Mouse (Mus musculus): ENCODE results near the gene Rabep1.

The Rabep1 gene

DNA sequence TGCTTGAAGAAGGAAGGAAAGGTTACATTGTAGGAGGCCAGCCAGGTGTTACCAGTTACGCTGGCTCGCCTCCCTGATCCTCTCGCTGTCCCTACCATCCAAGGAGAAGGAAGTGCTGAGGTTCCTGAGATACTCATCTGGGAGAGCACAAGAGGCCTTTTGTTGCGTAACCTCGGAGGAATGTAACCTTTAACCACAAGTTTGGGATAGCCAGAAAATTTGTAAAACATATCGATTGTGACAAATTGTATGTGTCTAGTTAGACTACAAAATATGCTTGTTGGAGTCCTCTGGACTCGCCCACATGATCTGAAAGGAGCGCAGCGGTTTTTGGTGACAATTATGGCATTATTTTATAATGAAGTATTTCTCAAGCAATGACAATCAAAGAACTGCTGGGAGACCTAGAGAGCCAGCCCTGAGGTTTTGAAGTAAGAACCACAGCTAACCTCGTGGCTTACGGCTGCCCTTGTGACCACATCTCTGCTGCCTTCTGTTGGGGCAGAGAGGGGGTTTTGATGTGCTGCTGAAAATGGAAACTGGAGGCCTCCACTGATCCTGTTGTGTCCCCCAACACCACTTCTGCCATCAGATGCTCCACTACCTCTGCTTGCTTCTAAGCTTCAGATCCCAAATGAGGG is 15.5 kb upstream of the Rabep1 start:
- CTCF ChIA-PET: no interaction called here

DNA sequence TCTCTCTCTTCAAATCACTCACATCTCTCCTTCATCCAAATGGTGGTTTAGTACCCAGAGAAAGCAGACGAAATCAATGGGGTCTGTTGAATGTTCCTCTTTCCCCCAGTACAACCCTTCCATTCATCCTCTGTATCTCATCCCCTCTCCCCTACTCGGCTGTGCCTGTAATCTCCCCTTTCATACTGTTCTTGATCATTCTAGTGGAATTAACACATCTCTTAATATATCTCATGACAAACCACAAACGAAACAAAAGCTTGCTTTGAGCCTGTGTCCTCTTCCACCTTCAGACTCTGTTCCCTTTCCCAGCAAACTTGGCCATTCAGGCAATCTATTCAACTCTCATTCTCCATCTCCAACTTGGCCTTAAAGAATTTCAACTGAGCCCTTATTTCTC is 13.4 kb upstream of the Rabep1 start:
- CTCF ChIA-PET: no interaction called here

DNA sequence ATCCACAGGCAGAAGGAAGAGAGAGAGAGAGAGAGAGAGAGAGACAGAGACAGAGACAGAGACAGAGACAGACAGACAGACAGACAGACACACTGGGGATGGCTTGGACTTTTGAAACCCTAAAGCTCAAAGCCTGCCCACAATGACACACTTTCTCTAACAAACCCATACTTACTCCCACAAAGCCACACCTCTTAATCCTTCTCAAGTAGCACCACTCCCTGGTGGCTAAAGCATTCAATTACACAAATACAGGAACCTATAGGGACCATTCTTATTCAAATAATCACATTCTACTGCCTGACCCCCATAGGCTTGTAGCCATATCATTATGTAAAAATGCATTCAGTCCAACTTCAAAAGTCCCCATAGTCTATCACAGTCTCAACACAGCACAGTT is 11.2 kb upstream of the Rabep1 start:
- CTCF ChIA-PET: no interaction called here

DNA sequence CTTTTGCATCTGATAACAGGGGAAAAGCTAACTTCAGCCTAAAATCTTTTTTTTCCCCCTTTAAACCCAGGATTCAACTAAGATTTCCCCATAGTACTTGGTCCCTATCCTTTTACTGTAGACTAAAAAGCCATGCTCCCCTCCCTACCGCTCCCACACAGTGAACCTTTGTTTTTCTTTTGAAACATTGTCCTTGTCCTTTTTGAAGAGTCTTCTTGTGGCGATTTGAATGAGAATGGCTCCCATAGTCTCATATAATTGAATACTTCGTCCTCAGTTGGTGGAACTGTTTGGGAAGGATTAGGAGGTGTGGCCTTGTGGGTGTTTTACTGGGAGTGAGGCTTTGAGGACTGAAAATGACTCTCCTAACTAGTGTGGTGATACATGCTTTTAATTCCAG is 10.7 kb upstream of the Rabep1 start:
- CTCF ChIA-PET: no interaction called here

DNA sequence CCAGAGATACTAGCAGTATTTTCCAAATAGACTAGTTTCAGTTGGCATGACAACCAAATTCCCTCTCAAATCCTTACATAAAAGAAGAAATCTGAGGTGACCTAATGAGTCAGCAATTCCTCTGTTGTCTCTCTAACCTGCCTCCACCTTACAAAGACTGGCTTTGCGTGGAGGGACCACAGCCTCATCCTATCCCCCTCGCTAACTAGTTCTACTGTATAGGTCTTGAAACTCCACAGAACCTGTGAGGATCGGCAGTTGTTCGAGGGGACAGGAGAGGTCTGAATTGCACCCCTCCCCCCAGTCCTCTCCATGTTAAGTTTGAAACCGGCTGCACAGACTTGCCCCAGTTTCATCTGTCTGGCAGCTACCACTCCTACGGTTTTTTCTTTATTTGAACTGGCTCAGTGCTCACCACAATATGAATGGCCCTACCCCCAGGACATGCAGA is 9.2 kb upstream of the Rabep1 start:
- CTCF ChIA-PET: no interaction called here

DNA sequence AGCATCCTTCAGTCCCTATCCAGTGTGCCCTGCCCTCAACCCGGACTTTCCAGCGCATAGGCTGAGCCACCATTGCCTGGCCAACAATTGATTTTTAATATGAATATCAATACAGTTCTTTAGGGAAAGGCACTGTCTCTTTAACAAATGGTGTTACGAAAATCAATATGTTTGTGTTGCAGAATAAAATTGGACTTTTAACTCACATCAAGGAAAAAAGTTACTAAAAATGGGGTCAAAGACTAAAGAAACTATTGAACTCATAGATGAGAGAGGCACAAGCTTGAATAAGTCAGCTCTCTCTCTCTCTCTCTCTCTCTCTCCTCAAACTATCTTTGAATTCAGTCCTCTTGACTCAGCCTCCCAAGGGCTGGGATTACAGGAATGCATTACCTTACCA is 7.5 kb upstream of the Rabep1 start:
- CTCF ChIA-PET: no interaction called here

DNA sequence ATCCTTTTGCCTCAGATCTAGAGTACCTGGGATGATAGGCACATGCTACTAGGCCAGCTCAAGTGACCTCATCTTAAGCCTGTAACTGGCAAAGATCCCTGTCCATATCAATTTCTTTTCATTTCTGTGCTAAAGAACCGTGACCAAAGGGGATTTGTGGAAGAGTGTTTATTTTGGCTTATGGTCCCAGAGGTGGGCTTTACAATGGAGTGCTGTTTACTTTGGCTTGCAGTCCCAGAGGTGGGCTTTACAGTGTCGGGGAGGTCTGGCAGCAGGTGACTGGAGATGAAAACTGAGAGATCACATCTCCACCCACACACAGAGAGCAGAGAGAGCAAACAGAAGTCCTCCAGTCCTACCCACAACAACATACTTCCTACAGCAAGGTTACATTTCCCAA is 6.0 kb upstream of the Rabep1 start:
- CTCF ChIA-PET: no interaction called here

DNA sequence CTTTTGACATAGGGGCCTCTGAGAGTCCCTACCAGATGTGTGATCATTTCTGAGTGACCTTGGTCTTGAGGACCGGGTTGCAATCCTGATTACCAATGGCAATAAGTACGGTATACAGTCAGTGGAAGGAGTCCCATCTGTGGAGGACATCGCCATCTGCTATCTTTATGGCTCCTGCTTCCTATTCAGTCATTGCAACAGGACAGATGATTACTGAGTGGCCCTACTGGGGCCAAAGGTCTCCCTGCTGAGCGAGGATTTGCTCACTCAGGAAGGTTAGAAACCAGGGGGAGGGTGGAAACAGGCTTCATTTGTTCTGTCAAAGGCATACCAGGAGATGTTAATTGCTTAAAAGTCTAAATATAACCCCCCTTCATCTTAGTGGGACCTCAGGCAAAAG is 1.6 kb upstream of the Rabep1 start:
- CTCF ChIA-PET: no interaction called here

DNA sequence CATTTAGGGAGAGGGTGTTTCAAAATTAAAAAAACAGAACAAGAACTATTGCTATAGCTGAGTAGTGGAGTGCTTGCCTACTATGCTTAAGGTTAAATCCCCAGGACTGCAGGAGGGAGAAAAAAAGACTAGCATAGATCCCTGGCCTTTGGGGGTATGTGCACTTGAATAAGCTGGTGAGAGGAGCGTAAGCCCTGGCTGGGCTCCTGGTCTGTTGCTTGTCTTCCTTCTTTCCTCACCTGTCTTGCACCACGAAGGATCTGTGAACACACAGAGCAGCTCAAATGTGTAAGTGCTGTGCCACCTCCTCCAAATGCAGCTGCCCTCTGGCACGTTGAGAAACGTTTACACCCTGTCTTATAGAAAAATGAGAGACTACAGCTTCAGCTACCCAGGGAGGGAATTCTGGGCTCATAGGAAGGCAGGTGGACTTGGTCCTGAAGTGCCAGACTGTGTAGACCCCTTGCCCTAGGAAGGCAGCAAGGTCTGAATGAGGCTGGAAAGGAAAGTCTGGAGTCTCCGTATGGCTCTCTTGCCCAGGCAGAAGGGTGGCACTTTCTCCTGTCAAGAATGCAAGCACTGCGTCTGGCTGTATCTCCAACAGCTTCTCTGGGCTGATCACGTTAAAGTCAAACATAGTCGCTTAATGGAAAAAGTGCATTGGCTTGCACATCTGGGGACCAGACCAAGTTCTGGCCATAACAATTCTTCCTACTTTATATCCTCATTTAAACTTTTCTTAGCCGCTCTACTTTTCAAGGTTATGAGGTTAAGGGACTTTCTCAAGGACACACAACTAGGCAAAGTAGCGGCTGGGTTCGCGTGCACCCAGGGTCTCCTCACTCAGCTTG is 652 bp upstream of the Rabep1 start:
- CTCF ChIA-PET: interaction anchor here (0.6 kb wide), 1 partner anchor 48 kb away, joined by 6 read pairs; no protein-coding TSS in a partner anchor

DNA sequence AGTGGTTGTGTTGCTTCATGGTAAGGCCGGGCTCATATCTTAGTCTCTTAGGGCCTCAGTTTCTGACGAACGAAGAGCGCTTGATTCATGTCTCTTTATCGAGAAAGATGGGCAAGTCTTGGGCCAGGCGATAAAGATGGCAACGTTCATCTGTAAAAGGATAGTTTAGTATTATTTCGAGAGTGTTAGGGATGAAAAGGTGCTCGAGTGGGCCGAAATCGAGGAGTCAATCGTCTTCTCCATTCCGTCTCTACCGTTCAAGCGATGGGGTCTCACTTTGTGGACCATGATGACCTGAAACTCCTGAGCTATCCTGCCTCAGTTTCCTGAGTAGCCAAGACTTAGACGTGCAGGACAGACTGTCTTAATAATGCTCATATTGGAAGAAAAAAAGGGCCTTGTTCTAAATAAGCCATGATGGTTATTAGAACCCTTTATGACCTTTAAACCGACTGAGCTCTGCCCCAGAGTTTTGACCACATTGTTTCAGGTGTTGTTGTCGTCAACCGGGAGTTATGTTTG is 940 bp downstream of the Rabep1 start:
- CTCF ChIA-PET: interaction anchor here (0.7 kb wide), 1 partner anchor 114 kb away, joined by 4 read pairs; no protein-coding TSS in a partner anchor

DNA sequence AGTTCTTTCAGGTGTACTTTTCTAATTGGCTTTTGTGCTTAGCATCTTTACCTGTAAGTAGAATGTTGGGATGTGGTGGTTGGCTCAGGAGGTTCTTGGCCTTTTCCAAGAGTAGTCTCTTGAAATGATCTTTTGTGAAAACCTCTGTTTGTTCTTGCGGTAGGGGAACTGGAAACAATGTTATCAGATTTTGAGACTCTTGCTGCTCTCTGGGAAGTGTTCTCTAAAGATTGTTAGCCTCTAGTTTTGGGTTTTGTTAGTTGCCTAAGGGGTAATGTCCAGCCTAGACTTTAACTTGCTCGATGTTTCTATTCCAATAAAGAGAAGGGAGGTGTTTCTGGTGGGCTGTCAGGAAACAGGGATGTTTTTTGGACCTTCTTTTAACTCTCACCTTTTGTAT is 1.5 kb downstream of the Rabep1 start:
- CTCF ChIA-PET: interaction anchor here (0.7 kb wide), 1 partner anchor 114 kb away, joined by 4 read pairs; no protein-coding TSS in a partner anchor

DNA sequence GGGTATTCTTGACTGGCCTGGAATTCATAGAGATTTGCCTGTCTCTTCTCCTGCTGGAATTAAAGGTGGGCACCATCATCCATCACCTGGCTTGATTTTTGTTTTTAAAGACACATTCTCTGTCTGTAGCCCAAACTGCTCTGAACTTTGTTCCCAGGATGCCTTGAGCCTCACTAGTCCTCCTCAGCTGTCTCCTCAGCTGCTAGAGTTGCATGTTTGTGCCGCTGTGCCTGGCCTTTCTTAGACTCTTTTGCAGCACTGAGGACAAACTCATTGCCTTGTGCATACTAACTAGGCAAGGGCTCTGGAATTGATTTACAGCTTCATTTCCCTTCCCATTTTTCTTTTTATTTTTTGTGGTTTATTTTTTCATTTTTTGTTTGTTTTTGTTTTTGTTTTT is 15.8 kb downstream of the Rabep1 start:
- CTCF ChIA-PET: no interaction called here

DNA sequence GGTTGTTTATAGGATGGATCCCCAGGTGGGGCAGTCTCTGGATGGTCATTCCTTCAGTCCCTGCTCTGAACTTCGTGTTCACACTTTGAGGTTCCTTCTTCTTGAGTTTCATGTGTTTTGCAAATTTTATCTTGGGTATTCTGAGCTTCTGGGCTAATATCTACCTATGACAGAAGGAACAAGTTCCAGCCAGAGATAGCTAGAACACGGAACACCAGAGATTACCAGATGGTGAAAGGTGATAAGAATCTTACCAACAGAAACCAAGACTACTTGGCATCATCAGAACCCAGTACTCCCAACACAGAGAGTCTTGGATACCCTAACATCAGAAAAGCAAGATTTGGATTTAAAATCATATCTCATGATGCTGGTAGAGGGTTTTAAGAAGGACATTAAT is 18.6 kb downstream of the Rabep1 start:
- CTCF ChIA-PET: interaction anchor here (0.6 kb wide), 1 partner anchor 45 kb away, joined by 7 read pairs; no protein-coding TSS in a partner anchor

DNA sequence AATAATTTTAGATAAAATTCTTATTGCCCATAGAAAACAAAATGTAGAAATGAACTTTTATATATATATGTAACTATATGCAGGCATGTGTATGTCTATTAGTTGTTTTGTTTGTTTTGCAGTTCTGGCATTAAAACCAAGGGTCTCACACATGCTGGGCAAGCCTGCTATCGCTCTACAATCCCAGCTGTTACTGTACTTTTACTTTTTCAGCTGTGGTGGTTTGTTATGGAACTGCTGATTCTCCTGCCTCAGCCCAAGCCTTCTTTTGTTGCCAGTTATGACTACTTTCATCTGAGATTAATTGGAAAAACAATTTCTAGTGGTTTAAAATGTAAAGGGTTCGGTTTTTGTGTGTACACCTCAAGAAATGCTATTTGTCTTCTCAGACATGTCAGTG is 20.6 kb downstream of the Rabep1 start:
- CTCF ChIA-PET: no interaction called here

DNA sequence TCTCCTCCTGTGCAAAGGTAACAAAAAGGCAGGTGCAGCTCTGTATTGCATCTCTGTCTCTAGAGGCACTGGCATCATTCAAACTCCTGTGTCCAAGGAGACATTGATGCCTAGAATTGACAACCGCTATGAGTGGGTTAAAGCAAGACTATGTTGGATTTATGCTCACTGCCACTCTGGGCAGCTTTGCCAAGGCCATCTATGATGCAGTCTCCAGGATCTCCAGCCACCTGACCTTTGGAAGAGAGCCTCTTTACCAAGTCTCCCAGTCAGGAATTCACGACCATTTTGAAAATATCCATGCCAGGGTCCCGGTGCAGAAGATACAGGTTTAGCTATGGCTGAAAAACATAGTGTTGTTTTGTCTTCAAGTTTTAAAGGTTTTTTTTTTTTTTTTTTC is 24.7 kb downstream of the Rabep1 start:
- CTCF ChIA-PET: interaction anchor here (0.7 to 1.0 kb wide), 2 partner anchors 13 to 113 kb away, joined by 3 to 10 read pairs; partner anchors contain the start of gene C1qbp

DNA sequence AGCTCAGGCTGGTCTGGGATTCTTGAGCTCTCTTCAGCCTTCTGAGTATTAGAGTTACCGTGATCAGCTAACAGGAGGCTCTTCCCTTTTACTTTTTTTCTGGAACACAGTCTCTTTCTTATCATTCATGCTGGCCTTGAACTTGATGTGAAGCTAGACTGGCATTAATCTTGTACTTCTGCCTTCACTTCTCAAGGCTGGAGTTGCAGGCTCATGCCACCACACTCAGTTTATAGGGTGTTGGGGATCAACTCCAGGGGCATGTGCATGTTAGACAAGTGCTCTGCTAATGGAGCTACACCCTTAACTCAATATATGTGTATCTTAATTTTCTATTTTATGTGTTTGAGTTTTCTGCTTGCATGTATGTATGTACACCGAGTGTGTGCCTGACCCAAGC is 25.2 kb downstream of the Rabep1 start:
- CTCF ChIA-PET: interaction anchor here (0.6 to 0.7 kb wide), 3 partner anchors 42 to 113 kb away, joined by 3 to 10 read pairs (median 9); partner anchors contain the start of gene C1qbp

DNA sequence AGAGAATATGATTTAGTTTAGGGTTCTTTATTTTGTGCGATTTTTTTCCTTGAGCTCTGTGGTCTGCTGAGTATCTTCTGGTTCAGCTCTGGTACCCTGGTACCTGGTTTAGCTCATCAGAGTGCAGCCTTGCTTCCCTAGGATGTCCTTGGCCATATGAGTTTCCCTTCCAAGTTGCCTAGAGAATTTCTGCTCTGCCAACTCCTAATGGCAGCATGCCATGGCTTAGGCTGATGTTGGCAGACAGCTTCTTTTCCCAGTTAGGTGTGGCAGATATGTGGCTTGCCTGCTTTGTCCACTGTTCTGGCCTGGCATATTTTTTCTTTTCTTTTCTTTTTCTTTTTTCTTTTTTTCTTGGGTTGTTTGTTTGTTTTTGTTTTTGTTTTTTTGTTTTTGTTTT is 25.8 kb downstream of the Rabep1 start:
- CTCF ChIA-PET: interaction anchor here (0.6 to 0.7 kb wide), 4 partner anchors 41 to 1328 kb away, joined by 3 to 9 read pairs (median 3); no protein-coding TSS in a partner anchor

DNA sequence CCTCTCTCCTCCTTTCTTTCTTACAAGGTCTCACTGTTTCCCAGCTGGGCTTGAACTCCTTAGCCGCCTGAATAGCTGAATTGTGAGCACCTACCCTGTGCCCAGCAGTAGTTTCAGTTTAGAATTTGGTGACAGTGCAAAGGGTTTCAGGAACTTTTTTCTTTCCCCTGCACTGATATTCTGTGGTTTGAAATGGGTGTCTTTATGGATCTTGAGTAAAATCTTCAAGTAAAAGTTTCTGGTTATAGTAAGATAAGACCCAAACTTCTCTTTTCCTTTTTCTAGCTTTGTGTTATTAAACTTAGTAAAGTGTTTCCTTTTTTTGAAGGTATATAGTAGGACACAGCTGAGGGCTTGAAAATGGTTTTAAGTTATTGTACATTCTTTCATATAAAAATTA is 26.5 kb downstream of the Rabep1 start:
- CTCF ChIA-PET: no interaction called here

DNA sequence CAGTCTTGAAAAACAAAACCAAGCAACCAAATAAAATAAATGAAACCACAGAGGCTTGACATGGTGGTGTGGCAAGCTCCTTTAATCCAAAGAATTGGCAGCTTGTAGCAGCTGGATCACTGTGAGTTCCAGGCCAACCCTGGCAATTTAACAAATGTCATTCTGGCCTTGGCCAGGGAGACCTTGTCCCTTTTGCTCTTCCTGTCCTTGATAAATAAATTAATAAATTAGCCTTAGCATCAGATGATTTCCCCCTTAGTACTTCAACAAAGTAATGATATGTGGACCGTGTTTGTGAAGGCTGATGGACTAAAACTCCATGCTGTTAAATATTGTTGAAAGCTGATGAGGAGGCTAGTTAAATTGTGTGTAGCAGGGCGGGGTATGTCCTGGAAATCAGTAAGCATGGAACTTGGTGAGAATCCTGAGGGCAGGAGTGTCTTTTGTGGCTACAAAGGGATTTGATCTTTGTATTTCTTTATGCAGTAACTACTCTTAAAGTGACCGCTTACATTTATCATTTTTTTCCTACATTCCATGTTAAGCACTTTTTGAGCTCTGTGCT is 27.3 kb downstream of the Rabep1 start:
- CTCF ChIA-PET: no interaction called here

DNA sequence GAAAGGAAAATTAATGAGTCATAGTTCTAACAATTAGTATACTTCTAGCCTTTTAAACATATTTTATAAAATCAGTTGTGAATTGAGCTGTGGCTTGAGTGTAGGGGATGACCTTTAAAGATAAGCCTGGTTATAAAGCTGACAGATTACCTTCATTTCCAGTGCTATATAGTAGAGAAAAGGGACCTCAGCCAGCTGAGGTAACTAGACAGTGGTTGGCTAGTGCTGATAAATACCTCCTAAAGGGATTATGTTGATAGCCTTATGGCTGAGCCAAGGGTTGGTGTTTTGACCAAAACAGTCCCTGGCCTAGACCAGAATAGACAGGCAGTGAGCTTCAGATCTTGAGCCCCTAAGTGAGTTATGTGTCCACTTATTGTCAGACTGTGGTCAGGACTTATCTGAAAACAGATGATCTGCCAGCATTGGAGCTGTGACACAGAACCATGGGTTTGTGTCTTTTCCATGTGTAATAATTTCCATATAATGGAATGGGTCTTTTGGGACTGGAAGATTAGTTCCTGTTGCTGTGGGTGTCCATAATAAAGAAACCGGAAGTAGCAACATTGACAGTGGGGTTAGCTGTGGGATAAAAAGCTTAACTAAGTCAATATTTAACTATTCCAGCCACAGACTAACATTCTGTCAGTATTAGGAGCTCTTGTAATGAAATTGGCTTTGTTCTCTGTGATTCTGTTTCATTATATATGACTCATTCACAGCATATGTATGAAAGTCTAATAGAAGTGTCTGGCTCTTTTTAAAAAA is 29.5 kb downstream of the Rabep1 start:
- CTCF ChIA-PET: interaction anchor here (0.7 kb wide), 1 partner anchor 10 kb away, joined by 3 read pairs; no protein-coding TSS in a partner anchor

DNA sequence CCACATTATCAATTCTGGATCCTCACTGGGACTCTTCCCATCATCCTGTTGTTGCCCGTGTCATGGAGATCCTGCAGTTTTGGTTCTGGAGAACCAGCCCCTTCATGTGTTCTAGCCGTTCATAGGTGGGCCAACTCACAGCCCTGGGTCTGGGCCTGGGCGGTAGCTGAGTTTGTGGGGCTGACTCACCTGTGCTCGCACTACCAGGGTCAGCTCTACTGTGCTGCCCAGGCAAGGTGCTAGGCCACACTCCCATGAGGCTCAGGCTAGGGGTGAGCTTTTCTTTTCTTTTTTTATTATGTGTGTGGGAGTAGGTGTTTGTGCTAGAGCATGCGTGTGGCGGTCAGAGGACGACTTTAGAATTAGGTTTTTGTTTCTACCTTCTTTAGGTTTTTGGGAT is 33.1 kb downstream of the Rabep1 start:
- CTCF ChIA-PET: no interaction called here
